Mouse (Mus musculus) ES-CJ7 (cell line): ENCODE measurements around the gene Ntf5.
"Not testable (repeated sequence)": the region's sequence is repeated elsewhere in the genome, so short reads cannot be mapped to it uniquely, and the experiment has no call there.

Source experiments
- DNase-seq: peaks from one replicate; pipeline ENCODE4 v3.0.0; 2011; ENCODE audit warnings: low read depth, low spot score

Ntf5 gene

DNA sequence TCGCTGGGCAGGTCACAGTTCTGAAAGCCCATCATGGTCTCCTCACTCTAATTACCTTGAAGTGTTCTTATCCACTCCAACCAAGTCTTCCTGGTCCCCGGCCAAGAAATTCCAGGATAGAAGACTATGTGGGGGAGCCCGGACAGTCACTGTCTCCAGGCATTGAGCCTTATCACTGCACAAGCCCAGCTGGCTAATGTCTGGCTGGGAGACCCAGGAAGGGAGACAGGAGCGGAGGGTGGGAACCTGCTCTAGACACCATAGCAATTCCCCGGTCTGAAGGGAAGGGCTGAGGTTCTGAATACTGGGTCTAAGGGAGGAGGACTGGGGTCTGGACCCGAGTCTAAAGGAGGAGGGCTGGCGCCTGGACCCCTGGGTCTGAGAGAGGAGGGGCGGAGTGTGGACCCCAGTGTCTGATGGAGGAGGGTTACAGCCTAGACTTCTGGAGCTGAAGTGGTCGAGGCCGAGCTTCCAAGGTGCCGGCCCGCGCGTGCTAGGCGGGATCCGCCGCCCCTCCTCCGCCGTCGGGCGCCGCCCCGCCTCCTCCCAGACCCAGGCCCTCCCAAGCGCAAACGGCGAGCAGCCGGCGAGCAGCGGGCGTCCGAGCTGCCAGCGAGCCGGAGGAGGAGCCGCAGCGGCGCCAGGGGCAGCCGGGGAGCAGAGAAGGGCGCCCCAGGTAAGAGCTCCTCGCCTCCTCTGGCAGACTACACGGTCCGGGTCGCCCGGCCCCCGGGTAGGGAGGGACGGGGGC lies at the start of gene Ntf5:
Gene Ntf5, plus strand, starts transcription at position 583 of the 751 bp plus-strand sequence.
- peak; percentile 48 for DNase-seq

DNA sequence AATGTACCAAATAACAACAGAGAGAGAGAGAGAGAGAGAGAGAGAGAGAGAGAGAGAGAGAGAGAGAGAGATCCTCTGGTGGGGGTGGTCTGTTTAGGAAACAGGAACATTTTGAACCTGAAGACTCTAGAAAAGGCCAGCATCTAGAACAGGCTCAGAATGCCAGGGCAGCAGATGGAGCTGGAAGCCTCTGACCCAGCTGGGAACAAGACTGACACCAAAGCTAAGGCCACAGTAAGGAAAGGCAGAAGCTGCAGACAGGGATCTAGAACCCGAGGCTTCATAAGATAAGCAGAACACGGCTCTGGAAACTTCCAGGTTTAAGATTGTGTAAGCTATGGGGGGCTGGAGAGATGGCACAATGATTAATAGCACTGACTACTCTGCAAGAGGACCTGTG lies 49.5 kb upstream of the Ntf5 start:
- no peak for DNase-seq

DNA sequence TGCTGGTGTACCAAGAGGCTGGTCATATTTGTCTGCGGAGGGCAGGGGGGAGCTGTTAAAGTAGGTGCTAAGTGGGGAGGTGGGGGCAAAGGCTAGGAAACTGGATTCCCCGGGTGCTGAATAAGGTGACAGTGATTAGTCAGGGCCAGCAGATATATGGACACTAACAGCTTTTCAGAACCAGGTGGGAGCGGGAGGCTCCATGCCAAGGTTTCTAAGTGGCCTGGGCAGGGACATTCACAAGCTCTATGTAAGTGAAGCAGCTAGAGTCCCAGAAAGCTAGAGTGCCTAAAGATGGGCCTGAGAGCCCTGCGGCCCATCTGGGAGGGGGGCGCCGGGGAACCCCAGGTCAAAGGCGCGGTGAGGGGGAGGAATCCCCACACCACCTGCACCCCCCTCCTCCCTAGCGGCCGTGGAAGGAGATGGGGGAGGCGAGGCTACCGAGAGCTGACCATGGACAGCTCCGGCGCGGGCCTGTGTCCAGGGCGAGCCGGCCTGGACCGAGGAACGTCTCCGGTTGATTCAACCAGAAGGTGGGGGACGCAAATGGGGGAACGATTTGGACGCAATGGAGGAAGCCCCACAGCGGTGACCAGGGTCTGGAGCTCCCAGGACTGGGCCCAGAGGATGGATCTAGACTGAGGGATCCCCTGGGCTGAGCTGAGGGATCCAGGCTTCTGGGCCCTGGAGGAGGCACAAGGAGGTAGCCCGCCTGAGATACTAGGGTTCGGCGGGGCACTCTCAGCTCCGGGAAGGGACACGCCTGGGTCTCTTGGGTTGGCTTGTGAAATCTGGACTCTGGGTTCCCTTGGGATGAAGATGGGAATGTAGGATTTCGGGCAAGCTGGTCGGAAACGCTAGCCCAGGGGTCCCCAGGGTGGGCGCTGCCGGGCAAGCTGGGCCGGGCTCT lies 47.5 kb upstream of the Ntf5 start:
- DNase-seq = no peak

DNA sequence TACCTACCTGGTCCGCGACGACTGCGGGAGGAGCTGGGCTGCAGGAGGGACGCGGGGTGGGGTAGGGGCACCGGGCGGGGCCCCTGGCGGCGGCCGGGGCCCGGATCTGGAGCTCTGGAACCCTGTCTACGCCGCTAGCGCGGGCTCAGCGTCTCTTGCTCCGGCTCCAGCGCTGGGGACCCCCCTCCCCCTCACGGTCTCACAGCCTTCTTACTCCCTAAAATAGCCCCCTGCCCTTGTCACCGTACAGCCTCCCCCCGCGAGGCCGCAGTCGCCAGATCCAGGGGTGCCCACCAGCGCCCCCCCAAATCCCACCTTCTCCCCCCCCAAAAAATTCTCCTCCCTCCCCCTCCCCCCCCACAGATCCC lies 46.9 kb upstream of the Ntf5 start, which contains the start of gene Ppfia3:
Gene Ppfia3, minus strand, starts transcription at position 368 of the 368 bp plus-strand sequence.
- no peak for DNase-seq

DNA sequence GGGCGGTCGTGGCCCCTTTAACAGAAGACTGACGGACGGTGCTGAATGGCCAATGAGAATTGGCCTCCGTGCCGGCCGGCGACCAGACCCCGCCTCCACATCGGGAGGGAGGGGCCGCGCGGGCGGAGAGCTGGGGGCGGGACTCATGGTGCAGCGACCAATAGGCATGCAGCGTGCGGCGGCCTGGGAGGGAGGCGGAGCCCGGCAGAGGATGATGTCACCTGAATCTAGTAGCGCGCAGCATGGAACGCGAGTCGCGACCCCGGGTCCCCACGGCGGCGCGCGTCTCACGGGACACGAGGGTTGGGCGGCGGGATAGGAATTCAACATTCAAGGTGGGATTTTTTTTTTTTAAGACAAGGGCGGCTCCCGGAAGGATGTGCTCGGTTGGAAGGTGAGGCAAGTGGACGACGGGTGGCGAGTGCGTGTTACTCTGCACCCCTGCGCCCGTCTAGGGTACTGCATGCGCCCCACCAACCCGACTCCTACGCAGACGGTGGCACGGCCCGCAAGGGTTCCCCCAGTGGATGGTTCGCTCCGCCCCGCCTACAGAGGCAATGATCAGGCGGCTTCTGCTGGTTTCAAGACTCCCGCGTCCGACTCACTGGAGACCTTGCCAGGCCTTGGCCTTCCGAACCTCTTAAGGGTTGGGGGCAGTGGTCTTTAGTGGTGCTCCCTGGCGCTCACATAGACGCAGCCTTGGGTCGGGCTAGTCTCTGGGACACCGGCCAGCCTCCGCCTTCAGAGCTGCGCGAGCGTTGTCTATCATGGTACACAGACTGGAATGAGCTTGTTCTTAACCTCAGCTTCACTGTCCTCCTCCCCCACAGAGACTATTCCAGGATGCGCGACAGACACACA lies 46.2 kb upstream of the Ntf5 start:
- DNase-seq = peak; percentile 98

DNA sequence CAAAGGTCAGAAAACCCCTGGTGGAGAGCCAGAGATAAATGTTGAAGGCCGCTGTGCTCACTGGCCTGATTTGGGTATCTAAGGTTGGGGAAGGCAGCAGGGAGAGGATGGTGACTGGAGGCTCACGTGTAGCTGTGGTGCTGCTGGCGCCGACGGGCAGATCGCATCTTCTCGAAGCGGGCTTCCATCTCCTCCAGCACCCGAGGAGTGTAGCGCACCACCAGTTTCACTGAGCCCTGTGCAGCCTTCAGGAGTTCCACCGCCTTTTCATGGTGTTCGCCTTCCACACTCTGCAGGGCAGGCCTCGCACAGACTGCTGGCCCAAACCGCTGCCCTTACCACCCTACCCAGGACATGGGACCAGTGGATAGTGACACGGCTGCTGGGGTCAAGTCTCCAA lies 45.3 kb upstream of the Ntf5 start:
- DNase-seq = no peak

DNA sequence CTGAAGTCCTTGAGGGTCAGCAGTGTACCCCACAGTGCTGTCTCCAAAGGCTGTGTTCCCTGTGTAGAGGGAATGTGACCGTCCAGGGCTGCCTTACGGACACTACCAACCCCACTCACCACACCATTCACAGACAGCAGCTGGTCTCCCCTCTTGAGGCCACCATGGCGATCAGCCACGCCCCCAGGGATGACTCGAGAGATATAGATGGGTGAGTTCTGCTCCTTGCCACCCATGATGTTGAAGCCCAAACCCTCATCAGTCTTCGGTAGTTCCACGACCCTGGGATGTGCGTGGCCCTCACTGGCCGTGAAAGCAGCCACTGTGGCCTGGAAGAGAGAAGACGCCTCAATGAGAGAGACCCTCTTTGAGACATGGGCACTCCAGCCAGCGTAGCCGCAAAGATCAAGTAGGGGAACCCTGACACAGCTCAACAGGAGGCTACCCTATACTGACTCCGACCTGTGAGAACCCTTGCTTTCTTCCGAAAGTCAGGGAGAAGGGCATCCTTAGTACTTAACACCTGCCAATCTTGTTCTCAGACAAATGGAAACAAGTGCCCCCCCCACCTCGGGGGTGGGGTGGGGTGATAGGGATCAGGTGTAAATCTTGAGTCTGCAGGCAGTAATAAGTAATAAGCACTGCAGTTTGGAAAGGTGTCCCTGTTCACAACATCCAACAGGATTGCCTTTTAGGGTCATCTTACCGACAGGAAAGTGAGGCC lies 44.3 kb upstream of the Ntf5 start:
- DNase-seq = no peak

DNA sequence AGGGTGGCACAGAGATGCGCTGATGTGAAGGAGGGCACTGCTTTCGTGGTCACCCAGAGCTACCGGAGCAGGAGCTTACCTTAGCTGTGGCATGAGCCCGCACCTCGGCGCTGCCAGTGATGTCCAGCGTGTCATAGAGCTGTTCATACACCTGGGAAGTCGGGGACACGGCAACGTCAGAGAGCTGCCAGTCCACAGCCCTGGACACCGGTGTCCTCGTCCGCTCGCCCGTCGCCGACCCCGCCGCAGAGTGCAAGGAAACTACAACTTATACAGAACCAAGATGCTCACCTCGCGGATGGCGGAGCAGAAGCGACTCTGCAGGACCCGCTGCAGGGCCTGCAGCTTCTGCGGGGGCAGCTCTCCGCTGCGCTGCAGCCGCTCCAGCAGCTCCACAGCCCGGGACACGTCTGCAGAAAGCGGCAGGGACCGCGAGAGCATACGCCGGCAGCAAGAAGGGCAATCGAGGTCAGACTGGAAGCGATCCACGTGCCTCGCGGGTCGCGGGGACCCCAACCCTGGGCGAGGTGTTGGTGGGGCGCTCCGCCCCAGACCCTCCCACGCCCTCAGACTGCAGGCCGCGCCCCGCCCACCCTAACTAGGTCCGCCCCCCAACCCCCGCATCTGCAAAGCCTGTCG lies 43.5 kb upstream of the Ntf5 start:
- DNase-seq = no peak

DNA sequence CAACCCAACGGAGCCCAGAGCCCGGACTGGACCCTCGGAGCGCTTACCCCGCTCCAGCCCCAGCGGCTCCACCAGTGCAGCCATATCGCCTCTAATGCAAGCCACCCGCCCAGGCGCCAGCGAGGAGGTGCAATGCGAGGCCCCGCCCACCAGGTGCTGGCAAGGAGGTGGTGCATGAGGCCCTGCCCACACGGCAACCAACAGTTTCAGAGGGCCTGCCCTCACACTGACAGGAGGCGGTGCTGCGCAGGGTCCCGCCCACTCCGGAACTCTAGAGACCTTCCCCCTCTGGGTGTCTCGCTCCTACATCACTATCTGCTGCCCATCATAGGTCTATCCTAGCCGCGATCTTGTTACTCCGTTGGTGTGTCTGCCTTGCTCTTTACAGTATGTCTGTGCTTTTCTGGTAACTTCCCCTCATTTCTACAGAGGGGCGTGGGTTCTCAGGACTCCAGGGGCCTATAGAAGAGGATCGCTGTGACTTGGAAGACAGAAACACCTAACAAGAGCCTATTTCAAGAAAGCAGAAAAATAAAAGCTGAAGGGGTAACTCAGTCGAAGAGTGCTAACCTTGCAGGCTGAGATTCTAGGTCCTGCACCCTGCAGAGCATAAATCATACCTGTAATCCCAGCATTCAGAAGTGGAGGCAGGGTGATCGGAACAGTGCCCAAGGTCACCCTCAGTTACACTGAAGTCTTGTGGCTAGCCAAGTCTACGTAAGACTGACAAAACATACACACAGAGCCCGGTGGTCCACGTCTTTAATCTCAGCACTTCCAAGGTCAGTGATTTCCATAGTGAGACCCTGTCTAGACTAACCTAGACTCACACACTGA lies 42.8 kb upstream of the Ntf5 start, which contains the start of gene Lin7b:
Gene Lin7b, minus strand, starts transcription at position 109 of the 837 bp plus-strand sequence.
- DNase-seq = peak; percentile 96

DNA sequence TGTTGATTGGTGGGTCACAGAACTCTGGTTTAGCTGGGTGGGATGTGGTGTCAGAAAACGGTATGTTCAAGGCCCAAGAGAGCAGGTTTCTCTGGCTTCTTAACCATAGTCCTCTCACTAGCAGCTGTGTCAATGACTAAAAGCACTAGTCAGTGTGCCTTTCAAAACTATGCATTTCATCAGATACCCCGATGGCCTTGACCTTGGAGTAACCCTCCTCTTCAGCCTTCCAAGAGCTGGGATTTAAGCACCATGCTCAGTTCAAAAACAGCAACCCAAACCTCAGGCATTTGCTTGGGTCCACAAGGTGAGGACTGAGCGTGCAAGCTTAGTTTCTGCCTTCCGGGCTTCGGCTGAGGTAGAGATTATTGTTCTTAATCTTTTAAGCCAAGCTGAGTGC lies 41.1 kb upstream of the Ntf5 start:
- no peak for DNase-seq

DNA sequence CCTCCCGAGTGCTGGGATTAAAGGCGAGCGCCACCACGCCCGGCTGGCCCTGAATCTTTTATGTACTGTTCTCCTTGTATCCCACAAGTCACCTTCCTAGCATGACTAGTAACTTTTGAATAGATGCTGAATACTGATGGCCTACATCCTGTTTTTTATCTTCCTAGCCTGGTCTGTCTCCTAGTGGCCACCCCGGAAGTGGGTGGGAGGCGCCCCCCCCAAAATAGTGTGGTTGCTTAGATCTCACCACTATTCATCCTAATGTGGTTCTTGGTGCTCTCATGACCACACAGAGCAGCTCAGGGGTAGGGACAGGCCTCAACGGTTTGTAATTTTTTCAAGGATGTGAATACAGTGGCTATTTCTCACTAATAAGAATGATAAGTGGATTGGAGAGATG lies 38.9 kb upstream of the Ntf5 start:
- no peak for DNase-seq

DNA sequence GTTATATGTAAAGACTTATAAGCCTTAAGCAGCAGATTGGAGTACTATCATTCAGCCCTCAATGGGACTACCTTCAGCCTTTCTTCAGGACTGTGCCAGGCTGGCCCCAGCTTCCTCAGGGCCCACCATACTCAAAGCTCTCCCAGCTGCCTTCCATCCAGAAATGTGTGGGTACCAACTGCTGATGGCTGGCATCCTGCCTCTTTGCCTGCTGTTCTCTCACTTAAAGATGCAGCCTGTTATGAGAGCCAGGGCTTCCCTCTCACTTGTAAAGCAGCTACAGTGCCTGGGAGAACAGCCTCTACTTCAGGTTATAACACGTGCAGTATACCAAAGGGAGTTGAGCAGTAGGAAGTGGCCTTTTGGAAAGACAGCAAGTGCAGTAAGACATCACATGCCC lies 37.4 kb upstream of the Ntf5 start:
- DNase-seq = no peak

DNA sequence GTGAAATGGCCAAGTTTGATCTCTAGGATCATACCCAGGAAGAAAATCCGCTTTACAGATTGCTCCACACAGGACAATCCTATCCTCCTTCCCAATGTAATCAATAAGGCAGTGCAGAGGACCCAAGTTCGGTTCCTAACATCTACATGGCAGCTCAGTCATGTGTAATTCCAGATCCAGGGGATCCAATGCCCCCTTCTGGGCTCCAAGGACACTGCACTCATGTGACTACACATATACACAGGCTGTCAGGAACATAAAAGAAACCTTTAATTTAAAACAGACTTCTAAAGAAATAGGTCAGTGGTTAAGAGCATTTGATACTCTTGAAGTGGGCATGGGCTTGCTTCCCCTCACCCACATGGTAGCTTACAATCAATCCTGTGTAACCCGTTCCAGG lies 27.4 kb upstream of the Ntf5 start:
- DNase-seq = peak; percentile 68

DNA sequence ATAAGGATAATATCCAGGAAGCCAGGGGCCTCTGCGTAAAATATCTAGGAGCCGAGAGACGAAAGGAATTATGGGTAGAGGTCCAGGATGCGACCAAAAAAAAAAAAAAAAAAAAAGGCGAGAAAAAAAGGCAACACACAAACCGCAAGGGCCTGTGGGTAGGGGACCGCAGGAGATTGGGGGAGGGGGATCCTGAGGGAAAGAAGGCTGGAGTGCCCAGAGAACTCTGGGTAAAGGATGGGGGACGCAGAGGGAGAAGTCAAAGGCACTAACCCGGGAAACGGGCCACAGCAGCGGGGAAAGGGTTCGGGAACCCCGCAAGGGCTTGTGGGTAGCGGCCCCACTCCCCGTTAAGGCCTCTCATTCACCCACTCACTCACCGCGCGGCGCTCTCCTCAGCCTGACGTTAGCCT lies 18.4 kb upstream of the Ntf5 start:
- peak; percentile 91 for DNase-seq

DNA sequence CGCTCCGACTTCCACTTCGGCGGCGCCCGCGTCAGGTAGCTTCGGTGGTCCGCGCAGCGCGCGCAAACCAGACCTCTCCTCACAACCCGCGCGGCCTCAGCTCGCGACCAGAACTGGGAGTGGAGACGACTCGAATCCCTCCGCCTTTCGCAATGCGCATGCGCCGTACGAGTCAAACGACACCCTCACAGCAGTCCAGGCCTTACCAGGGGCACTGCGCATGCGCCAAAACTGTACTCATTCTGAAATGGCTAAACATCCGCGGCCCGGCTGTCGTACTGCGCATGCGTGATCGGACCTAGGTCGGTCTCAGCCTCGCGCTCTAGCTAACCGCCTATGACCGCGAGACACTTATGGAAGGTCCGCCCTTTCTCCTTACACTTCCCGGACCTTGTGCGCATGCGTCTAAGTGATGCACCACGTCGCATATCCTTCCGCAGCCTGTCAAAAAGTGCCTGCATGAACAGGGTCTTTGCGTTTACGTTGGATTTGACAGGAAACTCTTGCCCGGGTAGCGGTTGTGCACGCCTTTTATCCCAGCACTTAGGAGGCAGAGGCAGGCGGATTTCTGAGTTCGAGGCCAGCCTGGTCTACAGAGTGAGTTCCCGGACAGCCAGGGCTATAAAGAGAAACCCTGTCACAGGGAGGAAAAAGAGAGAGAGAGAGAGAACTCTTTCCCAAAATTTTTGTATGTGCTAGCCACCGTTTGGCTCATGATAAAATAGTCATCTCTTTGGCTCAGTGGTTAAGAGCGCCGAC lies 17.7 kb upstream of the Ntf5 start, which contains the start of gene Snrnp70:
Gene Snrnp70, minus strand, starts transcription at position 165 of the 759 bp plus-strand sequence.
- peak; percentile 100 for DNase-seq

DNA sequence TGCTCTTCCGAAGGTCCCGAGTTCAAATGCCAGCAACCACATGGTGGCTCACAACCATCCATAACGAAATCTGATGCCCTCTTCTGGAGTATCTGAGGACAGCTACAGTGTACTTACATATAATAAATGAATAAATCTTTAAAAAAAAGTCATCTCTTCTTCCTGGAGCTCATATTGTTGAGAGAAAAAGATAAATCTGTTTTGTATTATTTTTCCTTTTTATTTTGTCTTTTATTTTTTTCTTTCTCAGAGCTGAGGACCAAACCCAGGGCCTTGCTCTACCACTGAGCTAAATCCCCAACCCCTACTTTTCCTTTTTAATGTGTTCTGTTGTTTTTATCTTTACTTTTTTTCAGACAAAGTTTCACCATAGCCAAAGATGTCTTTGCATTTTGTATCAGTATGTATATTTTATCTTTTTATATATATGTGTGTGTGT lies 17.1 kb upstream of the Ntf5 start:
- DNase-seq = not testable (repeated sequence)

DNA sequence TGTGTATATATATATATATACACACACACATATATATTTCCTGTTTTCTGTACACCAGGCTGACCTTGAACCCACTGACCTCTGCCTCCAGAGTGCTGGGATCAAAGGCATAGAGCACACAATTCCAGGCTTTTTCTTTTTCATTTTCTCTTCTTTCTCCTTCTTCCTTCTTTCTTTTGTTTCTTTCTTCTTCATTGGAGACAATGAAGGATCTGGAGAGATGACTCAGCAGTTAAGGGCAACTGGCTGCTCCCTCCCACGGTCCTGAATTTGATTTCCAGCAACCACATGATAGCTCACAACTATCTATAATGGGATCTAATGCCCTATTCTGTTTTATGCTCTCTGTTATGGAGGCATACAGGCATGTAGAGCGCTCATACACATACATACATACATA lies 16.7 kb upstream of the Ntf5 start:
- DNase-seq = no peak

DNA sequence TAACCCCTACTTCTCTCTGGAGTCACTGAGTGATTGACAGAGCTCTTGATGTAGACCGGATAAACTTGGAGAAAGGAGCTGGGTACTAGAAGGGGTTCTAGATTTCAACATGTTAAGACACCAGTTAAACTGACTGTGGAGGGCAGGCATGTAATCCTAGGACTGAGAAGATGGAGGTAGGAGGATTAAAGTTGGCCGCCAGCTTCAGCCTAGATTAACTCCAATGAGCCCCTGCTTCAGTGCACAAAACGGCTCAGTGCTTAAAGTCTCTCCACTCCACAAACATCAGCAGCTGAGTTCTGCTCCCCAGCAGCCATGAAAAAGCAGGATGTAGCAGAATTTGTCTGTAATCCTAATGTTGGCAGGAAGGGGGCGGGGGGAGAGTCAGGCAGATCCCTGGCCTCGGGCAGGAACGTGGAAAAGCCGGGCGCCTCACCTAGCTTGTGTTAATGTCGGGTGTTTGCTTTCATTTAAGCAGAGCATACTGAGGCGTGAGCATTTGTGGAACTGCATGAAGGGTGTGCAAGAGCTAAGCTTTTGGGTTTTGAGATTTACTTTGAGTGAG lies 11.9 kb upstream of the Ntf5 start:
- DNase-seq = no peak
